Mouse (Mus musculus): ENCODE measurements at regions not wholly inside any gene's neighbourhood (a gene's known extent, or its start where the extent isn't known, plus 50 kb on each side); places are given as distances from the start of the nearest gene placed in this dataset.

DNA sequence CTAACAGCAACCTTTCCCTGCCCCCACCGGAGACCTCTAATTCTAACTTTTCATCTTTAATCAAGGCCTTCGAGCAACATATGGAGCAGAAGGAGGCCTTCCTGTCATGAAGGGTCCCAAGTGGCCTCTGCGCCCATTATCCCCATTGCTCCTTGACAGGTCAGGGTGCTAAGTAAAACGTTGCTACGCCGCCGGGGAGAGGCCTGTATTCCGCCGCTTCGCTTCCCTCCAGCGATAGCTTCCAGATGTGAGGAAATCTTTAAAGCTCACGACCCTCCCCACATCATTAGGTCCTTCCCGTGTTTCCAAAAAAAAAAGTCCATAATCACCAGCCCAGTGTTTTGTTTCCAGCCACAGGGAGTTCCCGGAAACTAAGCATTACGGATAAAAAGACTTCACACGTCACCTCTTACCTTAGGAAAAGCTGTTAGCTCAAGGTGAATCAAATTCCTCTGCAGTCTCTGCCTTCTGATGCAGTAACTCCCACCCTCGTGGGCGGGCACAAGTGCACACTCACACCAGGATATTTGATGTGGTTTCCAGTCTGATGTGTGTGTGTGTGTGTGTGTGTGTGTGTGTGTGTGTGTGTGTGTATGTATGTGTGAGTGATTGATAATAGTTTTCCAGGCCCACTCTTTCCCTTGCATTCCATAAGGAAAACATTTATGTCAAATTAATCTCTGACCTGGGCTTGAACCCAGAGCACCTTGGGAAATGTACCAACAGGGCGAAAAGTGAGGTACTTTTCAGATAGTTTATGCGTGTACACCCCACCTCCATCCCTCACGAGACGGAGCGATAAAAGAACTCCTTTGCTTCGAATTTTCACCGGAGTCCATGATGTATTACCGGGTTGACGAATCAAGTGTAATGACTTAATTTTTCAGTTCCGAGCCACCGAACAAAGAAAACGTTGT, 107.5 kb downstream of the Gm45692 start:
- no peak for DNase-seq (ENCODE audit: low spot score)

DNA sequence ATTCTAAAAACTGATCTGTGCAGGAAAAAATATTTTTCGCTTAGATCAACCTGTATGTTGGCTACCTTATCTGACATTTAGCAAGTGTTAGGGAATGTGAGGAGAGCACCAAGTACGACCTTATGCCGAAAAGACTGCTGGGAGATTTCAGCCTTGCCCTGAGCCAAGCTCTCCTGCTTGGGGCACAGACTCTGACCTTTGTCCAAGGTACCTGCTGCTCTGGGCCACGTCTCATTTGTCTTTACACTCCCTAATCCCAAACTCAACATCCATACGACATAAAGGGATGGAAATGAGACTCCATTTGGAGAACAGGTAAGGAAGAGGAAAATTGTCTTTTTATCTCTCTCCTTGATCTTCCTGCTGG, 108.2 kb downstream of the Gm45692 start:
- DNase-seq (ENCODE audit: low spot score): no peak

DNA sequence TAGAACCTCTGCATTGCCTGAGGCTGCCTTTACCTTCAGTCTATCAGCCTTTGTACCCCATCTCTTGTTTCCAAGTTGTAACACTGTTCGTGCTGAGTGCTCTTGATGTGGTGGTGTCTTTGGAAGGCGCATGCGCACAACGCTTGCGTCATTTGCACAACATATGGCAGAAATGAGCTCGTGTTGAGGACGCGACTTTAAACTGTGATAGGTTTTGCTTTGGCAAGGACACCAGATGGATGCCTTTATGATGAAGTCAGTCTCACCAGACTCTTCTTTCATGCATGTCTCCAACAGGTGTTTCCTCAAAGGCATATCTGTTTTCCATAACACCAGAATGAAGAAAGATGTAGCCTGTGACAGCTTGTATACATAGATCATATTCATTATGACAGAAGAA, 110.2 kb downstream of the Gm45692 start:
- no peak for DNase-seq (ENCODE audit: low spot score)

DNA sequence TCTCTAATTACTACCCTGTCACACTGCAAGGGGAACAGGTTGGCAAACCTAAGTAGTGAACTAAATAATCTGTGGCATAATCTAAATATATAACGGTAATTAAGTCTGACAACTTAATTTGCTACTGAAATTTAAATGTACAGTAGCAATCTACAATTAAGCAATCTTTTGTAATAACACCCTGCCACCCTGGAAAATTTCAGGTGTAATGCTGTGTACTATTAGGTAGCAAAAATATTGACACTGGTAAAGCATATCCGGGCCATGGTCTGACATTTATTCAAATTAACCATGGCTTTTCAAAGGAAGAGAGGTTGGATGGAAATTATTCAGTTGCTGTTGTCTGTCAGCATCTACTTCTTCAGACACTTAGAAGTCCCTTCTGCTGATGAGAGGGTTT, 119.7 kb downstream of the Gm45692 start:
- no peak for DNase-seq (ENCODE audit: low spot score)

DNA sequence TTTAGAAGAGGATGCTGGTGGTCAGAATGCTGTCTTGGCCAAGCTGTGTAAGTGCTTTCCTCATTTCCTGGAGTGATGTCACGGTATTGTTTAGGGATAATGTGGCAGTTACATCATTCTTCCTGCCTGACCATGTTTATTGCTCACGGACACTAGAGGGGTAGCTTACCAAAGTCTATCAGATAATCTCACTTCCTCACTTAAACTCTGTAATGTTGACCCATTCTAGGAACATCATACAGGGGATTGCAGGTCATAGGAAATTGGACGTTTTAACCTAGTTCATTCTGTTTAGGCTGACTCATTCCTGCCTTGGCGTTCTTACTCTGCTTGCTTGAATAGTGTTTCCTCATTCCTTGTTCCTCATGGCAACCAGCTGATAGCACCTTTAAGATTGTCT, 120.3 kb downstream of the Gm45692 start:
- no peak for DNase-seq (ENCODE audit: low spot score)

DNA sequence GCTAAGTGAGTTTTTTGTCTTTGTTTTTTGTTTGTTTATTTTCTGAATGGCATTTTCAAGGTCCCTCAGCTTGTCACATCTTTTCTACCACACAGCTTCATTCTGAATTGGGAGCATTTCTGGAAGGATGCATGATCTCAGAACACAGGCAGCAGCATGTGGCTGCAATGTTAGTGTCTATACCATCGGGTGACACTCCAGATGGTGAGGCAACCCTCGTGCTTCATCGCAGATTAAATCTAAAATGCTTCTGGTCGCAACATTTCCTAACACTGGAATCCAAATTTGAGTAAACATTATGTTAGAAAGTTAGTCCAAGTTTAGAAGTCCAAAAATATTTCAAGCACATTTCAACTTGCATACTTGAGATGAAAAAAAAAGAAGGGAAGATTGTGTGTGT, 124.4 kb downstream of the Gm45692 start:
- DNase-seq (ENCODE audit: low spot score): no peak

DNA sequence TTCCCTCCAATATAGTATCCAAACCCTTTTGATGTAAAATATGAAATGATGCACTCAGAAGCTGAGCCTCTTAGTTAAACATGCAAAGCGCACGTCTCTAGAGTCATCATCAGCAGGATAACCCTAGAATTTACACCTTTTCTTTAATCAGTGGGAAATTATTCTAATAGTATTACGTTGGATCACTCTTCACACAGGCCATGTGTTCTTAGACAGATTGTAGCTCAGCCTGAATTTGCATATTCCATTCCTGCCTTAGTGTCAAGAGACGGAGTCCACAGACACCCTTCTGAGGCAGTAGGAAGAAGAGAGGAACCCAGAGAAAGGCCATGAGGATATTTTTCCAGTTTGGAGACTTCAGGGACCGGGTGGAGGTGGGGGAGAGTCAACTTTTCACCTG, 125.0 kb downstream of the Gm45692 start:
- no peak for DNase-seq (ENCODE audit: low spot score)

DNA sequence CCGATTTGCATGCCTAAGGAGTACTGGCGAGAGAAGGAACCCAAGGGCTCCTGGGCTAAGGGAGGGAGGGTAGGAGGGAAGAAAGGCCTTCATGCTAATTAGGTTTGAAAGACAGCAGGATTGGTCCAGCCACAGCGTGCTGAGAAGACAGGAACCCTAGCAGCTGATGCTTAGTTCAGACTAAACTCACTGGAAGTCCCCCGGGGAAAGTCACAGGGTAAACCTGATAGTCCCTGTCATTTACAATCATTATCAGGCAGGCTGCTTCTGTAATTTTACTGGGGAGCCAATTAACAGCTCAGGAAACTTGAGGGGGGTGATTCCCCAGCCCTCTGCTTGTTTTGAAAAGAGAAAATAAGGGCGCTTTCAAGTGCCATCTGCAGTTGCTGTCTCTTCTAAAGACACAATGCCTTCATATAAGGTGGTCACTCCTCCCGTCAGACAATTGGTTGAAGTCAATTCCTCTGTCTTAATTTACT, 135.9 kb downstream of the Gm45692 start:
- DNase-seq (ENCODE audit: low spot score): no peak

DNA sequence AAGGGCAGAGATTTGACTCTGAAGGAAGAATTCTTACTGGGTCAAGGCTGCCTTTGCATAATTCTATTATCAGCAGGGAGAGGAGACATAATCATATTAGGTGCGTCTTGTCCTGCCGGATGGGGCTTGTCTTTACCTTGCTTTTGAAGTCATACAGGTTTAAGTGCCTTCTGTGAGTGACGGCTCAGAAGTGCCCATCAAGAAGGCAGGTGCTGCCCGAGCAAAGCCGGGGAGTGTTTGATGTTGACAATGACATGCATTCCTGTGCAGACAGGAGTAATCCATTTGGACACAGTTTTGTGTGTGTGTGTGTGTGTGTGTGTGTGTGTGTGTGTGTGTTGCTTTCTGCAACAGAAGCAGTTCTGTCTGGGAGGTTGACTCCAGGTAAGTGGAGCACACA, 141.0 kb downstream of the Gm45692 start:
- no peak for DNase-seq (ENCODE audit: low spot score)

DNA sequence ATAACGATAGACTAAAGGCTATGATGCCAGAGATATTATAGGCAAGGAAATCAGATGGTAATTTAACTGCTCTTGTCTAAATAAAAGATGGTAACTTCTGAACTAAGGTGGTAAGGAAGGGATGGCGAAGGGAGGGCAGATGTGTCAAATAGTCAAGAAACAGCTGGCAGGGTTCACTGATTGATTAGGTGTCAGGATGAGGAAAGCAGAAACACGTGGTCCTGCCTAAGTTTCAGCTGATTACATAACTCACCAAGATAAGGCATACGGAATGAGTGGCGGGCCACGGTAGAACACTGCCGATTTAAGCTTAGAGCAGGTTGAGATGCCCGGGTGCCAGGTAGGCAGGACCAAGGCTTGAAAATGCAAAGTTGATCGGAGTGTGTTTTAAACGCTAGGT, 143.2 kb downstream of the Gm45692 start:
- DNase-seq (ENCODE audit: low spot score): no peak

DNA sequence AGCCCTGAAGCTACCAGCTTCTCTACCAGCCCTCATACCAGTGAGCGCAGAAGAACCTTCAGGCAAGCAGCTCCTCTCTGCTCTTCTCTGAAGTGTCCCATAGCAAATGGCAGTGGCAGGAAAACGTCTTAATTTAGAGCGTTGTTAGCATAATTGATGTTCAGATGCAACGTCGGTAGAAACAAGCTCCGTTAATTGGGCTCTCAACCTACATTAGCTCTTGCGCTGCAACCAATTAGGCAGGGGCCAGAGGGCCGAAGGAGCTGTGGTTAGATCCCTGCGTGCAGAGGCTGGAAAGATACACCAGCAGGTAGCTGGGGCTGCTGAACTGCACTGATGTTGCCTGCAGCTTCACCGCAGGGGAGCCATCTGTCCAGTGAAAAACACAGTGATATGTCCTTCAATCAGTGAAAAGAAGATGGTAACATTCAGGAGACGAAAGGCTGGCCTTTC, 145.6 kb downstream of the Gm45692 start:
- DNase-seq (ENCODE audit: low spot score): no peak

DNA sequence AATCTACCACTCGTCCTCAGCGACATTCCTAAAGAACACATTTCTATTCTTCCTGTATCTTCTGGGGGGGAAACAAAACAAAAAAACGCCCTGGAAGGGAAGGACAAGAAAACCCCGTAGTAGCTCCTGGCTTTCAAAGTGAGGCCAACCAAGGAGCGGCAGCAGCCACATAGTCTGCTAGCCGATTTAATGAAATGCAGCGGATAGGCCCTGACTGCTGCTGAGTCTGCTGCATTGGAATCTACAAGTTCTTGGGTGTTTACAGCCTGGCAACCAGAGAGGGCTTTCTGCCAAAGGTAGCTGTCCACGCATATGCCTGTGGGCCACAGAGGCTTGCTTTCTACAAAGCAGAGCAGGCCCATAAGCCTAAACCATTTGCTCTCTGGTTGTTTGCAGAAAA, 146.0 kb downstream of the Gm45692 start:
- no peak for DNase-seq (ENCODE audit: low spot score)

DNA sequence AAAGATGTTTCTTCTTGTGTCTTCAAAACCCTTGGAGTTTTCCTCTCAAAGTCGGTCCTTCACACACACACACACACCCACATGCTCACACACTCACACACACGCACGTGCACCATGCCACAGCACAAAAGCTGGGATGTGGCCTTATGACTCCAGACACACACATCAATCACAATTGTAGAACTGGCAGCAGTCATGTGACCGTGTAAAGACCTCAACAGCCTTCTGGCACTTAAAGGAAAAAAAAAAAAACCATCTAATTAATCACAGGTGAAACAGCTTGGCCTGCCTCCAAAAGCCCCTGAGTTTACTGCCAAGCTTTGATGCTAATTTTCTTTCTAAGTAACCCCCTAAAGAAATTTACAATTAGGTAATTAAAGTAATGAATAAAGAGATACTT, 147.1 kb downstream of the Gm45692 start:
- no peak for DNase-seq (ENCODE audit: low spot score)

DNA sequence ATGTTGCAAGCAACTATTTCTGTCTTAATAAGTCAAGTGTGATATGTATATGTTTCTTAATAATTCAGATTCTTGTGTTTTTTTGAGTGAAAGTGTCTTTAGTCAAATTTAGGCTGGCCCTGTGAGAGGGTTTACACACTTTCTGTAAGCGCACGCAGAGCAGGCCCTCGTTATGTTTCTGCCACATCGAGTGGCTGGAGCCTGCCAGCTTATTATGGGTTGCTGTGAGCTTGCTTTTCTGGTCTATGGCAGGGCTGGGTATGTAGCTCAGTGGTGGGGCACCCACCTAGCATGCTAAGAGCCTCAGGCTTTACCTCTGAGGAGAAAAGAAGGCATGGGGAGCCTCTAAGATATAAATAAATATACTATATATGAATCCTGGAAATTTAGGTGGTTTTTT, 148.2 kb downstream of the Gm45692 start:
- DNase-seq (ENCODE audit: low spot score): no peak

DNA sequence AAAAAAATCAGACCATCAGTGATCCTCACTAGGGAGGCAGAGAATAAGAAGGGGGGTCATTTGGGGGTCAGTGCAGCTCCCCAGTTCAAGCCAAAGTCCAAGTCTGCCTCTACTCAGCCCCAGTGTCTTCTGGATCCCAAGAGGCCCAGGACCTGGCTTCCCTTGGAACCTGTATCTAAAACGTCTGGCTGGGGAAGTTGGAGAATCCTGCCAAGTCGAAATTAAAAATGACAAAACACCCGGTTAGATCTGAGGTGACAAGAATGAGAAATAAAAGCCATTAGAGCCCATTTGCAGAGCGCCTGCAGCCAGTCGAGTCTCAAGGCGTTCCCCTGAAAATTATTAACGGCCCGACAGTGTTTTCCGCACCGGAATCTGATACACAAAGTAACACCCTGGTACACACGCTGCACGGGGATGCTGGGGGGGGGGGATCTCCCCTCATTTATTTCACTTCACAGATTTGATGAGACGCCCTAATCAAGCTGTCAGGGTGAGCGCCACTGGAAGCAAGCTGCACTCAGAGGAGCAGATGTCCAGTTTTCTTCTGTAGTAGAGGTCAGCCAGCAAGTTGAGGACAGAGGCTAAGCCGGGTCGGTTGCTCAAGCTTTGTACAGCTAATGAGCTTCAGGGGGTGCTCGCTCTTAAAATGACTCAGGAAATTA, 149.5 kb downstream of the Gm45692 start:
- DNase-seq (ENCODE audit: low spot score): no peak

DNA sequence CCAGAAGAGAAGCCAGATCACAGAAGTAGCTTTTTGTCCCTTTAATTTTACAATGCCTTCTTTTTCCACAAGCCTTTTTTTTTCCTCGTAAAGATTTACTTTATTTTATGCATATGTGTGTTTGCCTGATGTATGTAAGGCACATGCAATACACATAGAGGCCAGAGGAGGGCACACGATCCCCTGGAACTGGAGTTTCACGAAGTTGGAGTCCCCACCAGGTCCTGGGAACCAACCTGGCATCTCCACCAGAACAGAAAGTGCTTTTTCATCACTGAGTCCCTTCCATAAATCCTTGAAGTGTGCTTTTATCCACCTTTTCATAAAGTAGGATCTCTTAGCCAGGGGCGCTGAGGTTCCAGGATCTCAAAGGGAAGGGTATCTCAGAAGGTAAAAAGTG, 152.8 kb downstream of the Gm45692 start:
- DNase-seq (ENCODE audit: low spot score): no peak

DNA sequence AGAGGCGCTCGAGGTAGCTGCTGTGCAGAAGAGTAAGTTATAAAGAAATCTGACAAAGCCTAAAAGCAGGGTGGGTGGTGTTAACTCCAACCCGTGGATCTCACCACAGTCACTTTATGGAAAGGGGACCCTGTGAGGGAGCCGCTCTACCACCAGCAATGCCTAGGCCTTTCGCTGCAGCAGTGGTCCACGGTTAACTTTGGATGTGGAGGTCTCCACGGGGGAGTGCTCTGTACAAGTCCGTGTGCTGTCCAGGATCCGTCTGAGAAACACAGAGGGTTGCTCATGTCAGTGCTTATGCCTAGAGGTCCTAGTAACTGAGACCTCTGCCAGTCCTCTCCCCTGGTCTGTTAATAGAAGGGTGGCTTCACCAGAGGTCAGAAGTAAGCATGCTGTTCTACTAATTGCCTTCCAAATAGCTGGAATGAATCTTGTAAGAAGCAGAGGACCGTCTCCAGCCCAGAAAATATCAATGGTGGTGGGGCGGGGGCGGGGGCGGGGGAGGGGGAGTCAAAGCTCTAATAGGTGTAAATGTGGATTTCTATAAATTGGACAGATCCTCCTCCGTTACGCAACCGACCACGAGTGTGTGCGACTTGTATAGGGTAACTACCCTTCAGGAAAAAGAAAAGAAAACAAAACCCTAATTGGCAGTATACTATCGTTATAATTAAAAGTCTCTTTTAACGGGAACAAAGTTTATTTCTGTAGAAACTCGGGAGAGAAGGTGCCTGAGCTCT, 153.5 kb downstream of the Gm45692 start:
- DNase-seq (ENCODE audit: low spot score): no peak

DNA sequence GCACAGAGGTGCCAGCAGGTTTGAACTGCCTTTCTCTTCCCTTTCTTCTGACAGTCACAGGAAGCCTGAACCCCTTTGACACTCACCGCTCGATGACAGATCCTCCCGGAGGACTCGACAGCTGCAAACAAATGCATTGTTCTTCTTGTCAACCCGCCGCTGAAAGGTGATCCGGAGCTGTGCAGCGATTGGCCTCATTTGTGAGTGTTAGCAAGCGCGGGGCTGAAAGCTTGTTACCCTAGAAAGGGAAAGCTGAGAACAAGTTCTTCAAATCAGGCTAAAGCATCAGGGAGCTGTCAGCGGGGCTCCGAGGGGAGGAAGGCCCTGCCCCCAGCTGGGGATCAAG, 154.1 kb downstream of the Gm45692 start:
- no peak for DNase-seq (ENCODE audit: low spot score)

DNA sequence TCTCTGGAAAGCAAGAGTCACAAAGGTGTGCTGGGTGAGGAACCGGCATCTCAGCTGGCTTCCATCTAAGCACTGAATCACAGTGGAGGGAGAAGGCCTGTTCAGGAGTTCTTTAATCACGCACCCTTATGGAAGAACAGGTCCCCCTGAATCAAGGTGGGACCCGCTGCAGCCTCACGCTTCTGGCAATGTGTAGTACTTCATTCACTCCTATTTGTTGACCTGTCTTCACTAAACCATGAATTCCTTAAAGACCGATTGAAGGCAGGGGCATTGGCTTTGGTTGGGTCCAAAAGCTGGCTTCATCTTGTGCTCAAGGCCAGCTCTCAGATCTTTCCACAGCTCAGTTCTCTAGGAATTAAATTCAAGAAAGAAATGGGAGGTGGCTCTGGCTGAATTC, 154.5 kb downstream of the Gm45692 start:
- no peak for DNase-seq (ENCODE audit: low spot score)

DNA sequence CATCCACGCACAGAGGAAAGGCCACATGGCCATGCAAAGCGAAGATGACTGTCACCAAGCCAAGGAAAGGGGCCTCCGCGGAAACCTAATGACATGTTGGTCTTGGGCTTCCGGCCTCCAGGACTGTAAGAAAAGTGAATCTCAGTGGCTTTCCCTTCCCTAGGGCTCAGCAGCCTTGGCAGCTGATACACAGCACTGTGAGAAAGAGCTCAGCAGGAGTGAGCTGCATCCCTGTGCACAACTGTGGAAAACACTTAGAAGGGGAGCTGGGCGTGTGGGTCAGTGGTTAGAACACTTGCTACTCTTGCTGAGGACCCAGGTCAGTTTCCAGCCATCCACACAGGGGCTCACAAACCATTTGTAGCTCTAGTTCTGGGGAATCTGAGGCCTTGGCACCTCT, 155.1 kb downstream of the Gm45692 start:
- DNase-seq (ENCODE audit: low spot score): no peak

DNA sequence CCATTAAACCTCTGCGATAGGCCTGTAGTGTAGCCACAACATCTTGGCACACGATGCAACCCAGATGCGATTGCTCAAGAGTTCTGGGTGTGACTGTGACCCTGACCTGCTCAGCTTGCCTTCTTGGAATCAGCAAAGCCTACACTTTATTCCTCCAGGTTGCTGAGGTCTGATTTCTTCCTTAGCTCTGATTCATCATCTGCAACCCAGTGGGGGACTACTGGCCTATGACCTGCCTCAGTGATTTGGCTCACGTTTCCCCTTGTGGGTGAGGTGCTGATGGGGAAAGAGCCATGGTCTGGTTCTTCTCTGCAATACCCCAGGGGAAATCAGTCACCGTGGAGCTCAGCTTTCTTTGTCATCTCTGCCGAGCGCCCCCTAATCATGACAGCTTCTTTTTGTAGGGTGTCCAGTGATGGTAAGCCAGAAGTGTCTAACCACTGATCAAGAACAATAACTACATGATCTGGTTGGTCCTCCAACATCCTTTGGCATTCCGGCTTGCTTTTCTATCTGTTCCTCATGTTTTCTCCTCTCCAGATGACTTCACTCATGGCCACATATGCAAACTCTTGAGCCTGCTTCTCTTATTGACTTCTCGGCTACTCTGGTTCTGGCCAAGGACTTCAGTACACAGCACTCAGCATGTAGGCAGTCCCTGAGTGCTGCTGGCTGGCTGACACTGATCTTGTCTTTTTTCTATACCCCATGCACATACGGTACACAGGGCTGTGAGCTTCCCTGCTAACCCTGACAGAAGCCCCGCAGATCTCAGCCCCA, 163.0 kb downstream of the Gm45692 start:
- DNase-seq (ENCODE audit: low spot score): no peak

DNA sequence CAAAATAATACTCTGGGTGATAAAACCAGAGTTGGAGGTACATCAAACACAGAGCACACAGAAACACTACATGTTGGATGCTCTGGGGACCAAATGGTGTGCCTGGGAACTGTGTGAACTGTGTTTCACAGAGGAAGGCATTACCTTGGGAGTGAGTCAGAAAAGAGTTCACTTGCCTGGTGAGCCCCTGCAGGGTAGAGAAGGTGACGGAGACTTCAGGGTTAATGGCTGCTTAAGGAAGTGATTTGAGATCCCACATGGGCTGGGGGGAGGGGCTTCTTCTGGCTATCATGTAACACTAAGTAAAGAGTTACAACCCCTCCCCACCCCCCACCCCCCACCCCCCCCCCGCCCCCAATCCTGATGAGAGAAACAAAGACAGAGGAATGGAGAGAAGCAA, 164.6 kb downstream of the Gm45692 start:
- DNase-seq (ENCODE audit: low spot score): no peak
